Mouse (Mus musculus) ES-E14 (cell line): ENCODE measurements around the gene Top2a. TPM values are rescaled to one million over a fixed set of nuclear protein-coding genes. Genes with fewer than 3 reads are reported as not detected.

Source experiments
- DNase-seq: peaks from one replicate; pipeline ENCODE4 v3.0.0-alpha.2; 2013; ENCODE audit warnings: low read depth, low spot score
- H3K27ac ChIP-seq: 2 replicates; pipeline ENCODE4 v1.5.1; 2012; ENCODE audit warnings: low read depth, mild to moderate bottlenecking, low read length, moderate library complexity, mixed read lengths; ENCODE audit not compliant: poor library complexity, insufficient read depth, severe bottlenecking
- H3K36me3 ChIP-seq: 2 replicates; pipeline ENCODE4 v1.6.1; 2012; ENCODE audit warnings: mild to moderate bottlenecking, low read length, moderate library complexity, mixed read lengths; ENCODE audit not compliant: control insufficient read depth, poor library complexity, insufficient read depth, severe bottlenecking
- H3K4me1 ChIP-seq, 2 experiments: fragments of 150-350 bp in 1 of 2; sonication (generic) in 1 of 2; 2 replicates each; pipeline ENCODE4 v1.6.1; 2012; ENCODE audit warnings: low read length in 2 of 2, mild to moderate bottlenecking in 1 of 2, mixed read lengths in 1 of 2; ENCODE audit not compliant: control insufficient read depth in 2 of 2, insufficient read depth in 2 of 2, poor library complexity in 1 of 2
- H3K4me3 ChIP-seq, 2 experiments: fragments of 150-350 bp in 1 of 2; sonication (generic) in 1 of 2; 2 replicates each; pipeline ENCODE4 v1.5.1; 2012; ENCODE audit warnings: low read length in 2 of 2, low read depth in 1 of 2, mild to moderate bottlenecking in 1 of 2, mixed read lengths in 1 of 2; ENCODE audit not compliant: insufficient read depth in 1 of 2, poor library complexity in 1 of 2, severe bottlenecking in 1 of 2
- H3K9ac ChIP-seq: 2 replicates; pipeline ENCODE4 v1.6.1; 2012; ENCODE audit warnings: low read depth, mild to moderate bottlenecking, low read length, mixed read lengths; ENCODE audit not compliant: poor library complexity, insufficient read depth, severe bottlenecking
- H3K9me3 ChIP-seq: fragments of 150-350 bp; sonication (generic); 2 replicates; pipeline ENCODE4 v1.6.1; 2012; ENCODE audit warnings: low read depth, mild to moderate bottlenecking, low read length; ENCODE audit not compliant: control insufficient read depth, insufficient read depth
- CHD2 ChIP-seq: IDR thresholded peaks from 2 replicates; pipeline ENCODE4 v1.6.1; 2014; ENCODE audit warnings: mild to moderate bottlenecking, low read depth, low read length, inconsistent platforms
- HCFC1 ChIP-seq: IDR thresholded peaks from 2 replicates; pipeline ENCODE4 v1.6.1; 2012; ENCODE audit warnings: low read length, inconsistent platforms, borderline replicate concordance; ENCODE audit not compliant: insufficient read depth
- MAFK ChIP-seq: IDR thresholded peaks from 2 replicates; pipeline ENCODE4 v1.6.1; 2014; ENCODE audit warnings: mild to moderate bottlenecking, low read depth, low read length, inconsistent platforms; ENCODE audit not compliant: insufficient read depth
- ZC3H11A ChIP-seq: IDR thresholded peaks from 2 replicates; pipeline ENCODE4 v1.6.1; 2012; ENCODE audit warnings: low read depth, mild to moderate bottlenecking, inconsistent platforms, low read length, borderline replicate concordance
- ZNF384 ChIP-seq: IDR thresholded peaks from 2 replicates; pipeline ENCODE4 v1.6.1; 2012; ENCODE audit warnings: low read depth, low read length, inconsistent platforms
- in situ Hi-C, 2 experiments: fragments of 600-800 bp; cut with MboI; formaldehyde crosslinking; loops; one replicate each; pipeline ENCODE4 v1.15.1; 2025; ENCODE audit warnings: low sequenced_read_pairs in 2 of 2, inconsistent platforms in 1 of 2; ENCODE audit not compliant: unreplicated experiment in 2 of 2
- total RNA-seq: library from RNA; depleted of rRNA; stranded (reverse); fragments of 300-350 nt; gene quantifications from 2 replicates; pipeline ENCODE4 v1.2.3, GENCODE M21; 2012

Gene Top2a
- total RNA-seq, 1 experiment, result 353 TPM

GRCm38 (mm10) chr11:99041841-99042780 is 18.1 kb upstream of the Top2a start:
- TF ChIP-seq ZC3H11A, result no peak
- no peak for TF ChIP-seq HCFC1
- no peak for TF ChIP-seq ZNF384
- no peak for TF ChIP-seq MAFK
- TF ChIP-seq CHD2, result no peak

GRCm38 (mm10) chr11:99041051-99041729 is 17.2 kb upstream of the Top2a start, which contains the start of gene Igfbp4:
Gene Igfbp4 (plus strand): TSS chr11:99041244.
- TF ChIP-seq ZC3H11A (no peak), MAFK (no peak), CHD2 (no peak), ZNF384 (no peak), HCFC1 (no peak)
- Histone ChIP-seq H3K9me3 (no peaks in the 10 kb centered on the region), H3K4me1 (0 out of 4 replicates have a peak, but pooled peaks cover 0 to 4% of the 10 kb centered on the region in 2 experiments), H3K27ac (no peak within 1 kb of the TSS), H3K36me3 (no peaks in the 10 kb centered on the region), H3K4me3 (peak within 1 kb of the TSS; percentile 57), H3K9ac (peak within 1 kb of the TSS; percentile 18)
- in situ Hi-C loops, result no loop called here
- no peak for DNase-seq

More at GRCm38 (mm10) chr11:99041841-99042780, 18.1 kb upstream of the Top2a start:
- Histone ChIP-seq H3K36me3 (no peaks in the 10 kb centered on the region), H3K4me1 (0 out of 4 replicates have a peak, but pooled peaks cover 0 to 4% of the 10 kb centered on the region in 2 experiments), H3K27ac (no peak overlapping the region), H3K4me3 (peak overlapping the region; percentile 57; a peak in 3 of 4 replicates), H3K9ac (no peak overlapping the region), H3K9me3 (no peaks in the 10 kb centered on the region)
- DNase-seq, result no peak
- in situ Hi-C loops, result no loop called here

GRCm38 (mm10) chr11:99040346-99040974 is 16.5 kb upstream of the Top2a start:
- Histone ChIP-seq H3K4me1 (0 out of 4 replicates have a peak, but pooled peaks cover 0 to 4% of the 10 kb centered on the region in 2 experiments), H3K27ac (no peak overlapping the region), H3K36me3 (no peaks in the 10 kb centered on the region), H3K4me3 (peak overlapping the region; percentile 57), H3K9ac (peak overlapping the region; percentile 18; the same call in 1 of the 2 replicates), H3K9me3 (no peaks in the 10 kb centered on the region)
- no peak for DNase-seq
- no peak for TF ChIP-seq MAFK
- no peak for TF ChIP-seq HCFC1
- no peak for TF ChIP-seq CHD2
- TF ChIP-seq ZNF384, result no peak
- TF ChIP-seq ZC3H11A, result no peak
- in situ Hi-C loops, result no loop called here

DNA sequence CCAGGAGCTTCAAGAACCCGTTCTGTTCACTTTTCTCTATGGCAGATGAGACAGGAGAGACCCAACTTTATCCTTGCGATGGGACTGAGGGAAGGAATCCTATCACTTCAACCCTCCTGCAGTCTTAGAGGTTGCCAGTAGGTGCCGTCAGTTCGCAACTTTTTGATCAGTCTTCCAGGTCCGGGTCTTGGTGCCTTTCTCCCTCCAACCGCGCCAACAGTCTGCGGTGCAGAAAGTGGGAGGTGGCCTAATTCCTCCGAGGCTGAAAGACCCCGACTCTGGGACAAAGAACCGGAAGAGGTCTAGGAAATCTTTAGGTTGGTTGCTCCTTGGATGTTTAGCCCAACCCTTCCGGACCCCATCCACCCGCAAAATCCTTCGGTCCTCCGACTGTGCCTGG is 15.8 kb upstream of the Top2a start:
- Histone ChIP-seq H3K4me1 (0 out of 4 replicates have a peak, but pooled peaks cover 0 to 4% of the 10 kb centered on the region in 2 experiments), H3K4me3 (peak overlapping the region; percentile 57), H3K27ac (no peak overlapping the region), H3K9ac (no peak overlapping the region), H3K36me3 (no peaks in the 10 kb centered on the region), H3K9me3 (no peaks in the 10 kb centered on the region)
- peak; percentile 88 for DNase-seq
- peak; percentile 55; the same call in 1 of the 2 replicates for TF ChIP-seq ZC3H11A
- no peak for TF ChIP-seq HCFC1
- TF ChIP-seq ZNF384, result no peak
- no peak for TF ChIP-seq MAFK
- in situ Hi-C loops, result no loop called here
